Mouse (Mus musculus) embryonic facial prominence, embryonic 11.5 days (tissue): ENCODE measurements around the gene Cd96. TPM values are rescaled to one million over a fixed set of nuclear protein-coding genes. Genes with fewer than 3 reads are reported as not detected.

Experiments
- ATAC-seq: fragments of 200-750 bp; cut with Nextera tagmentation; replicated peaks from 2 replicates; pipeline ENCODE4 v1.8.0; 2017; ENCODE audit warnings: low read depth; ENCODE audit not compliant: insufficient number of reproducible peaks, low FRiP score, low TSS enrichment
- DNase-seq: peaks from one replicate; pipeline ENCODE4 v3.0.0-alpha.2; 2015; ENCODE audit warnings: low spot score
- H3K27ac ChIP-seq: fragments of 300-500 bp; sonication (generic); replicated peaks from 2 replicates; pipeline ENCODE4 v1.5.1; 2014; ENCODE audit warnings: mild to moderate bottlenecking, low read depth, low read length, control low read depth
- H3K27me3 ChIP-seq: fragments of 300-500 bp; sonication (generic); 2 replicates; pipeline ENCODE4 v1.6.1; 2014; ENCODE audit warnings: mild to moderate bottlenecking, low read length, moderate library complexity, mixed read lengths; ENCODE audit not compliant: control insufficient read depth, insufficient read depth
- H3K36me3 ChIP-seq: fragments of 300-500 bp; sonication (generic); replicated peaks from 2 replicates; pipeline ENCODE4 v1.6.1; 2014; ENCODE audit warnings: low read depth, mild to moderate bottlenecking, low read length, moderate library complexity, mixed read lengths; ENCODE audit not compliant: control insufficient read depth, insufficient read depth
- H3K4me1 ChIP-seq: fragments of 300-500 bp; sonication (generic); 2 replicates; pipeline ENCODE4 v1.6.1; 2014; ENCODE audit warnings: low read length, mixed read lengths; ENCODE audit not compliant: control insufficient read depth, insufficient read depth
- H3K4me2 ChIP-seq: fragments of 300-500 bp; sonication (generic); 2 replicates; pipeline ENCODE4 v1.6.1; 2014; ENCODE audit warnings: low read depth, mild to moderate bottlenecking, control low read depth, low read length, moderate library complexity
- H3K4me3 ChIP-seq: fragments of 300-500 bp; sonication (generic); 2 replicates; pipeline ENCODE4 v1.5.1; 2014; ENCODE audit warnings: low read depth, low read length, control low read depth
- H3K9ac ChIP-seq: fragments of 300-500 bp; sonication (generic); replicated peaks from 2 replicates; pipeline ENCODE4 v1.6.1; 2014; ENCODE audit warnings: mild to moderate bottlenecking, control low read depth, low read length
- H3K9me3 ChIP-seq: fragments of 300-500 bp; sonication (generic); replicated peaks from 2 replicates; pipeline ENCODE4 v1.6.1; 2016; ENCODE audit warnings: mild to moderate bottlenecking, low read length, inconsistent platforms, mixed read lengths; ENCODE audit not compliant: control insufficient read depth
- WGBS: fragments of 180-500 bp; shearing (Covaris S2); extraction: QIAGEN DNeasy Blood & Tissue Kit; methylation state at CpG from one replicate; pipeline ENCODE4 v1.1.7; 2014; 5-methylcytosine and 5-hydroxymethylcytosine counted together
- polyA plus RNA-seq: library from polyadenylated mRNA; unstranded; fragments of >200 nt; fragmentation: Nextera tagmentation; extraction: Ambion mirVana; gene quantifications from 2 replicates; pipeline ENCODE4 v1.2.1, GENCODE M21; 2014

The Cd96 gene
- polyA plus RNA-seq, 1 experiment from 2014 or later, result not detected

DNA sequence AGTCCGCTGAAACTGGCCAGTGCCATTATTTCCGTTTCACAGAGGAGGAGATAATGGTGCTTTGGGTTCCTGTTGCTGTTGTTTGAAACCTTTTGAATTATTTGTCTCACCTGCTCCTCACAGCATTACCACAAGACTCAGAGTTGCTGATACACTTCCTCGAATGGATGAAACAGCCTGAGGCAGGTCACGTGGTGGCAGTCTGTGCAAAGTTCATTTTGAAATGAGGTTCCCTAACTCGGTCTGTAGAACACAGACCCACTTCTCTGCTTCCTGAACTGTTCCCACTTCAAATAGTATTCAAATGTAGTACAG lies 109.2 kb downstream of the Cd96 start:
- no peaks in the 10 kb centered on the region for H3K27me3 ChIP-seq
- DNase-seq (no peak), ATAC-seq (no peak; the same call in 1 of the 2 replicates)
- H3K9me3 ChIP-seq, result no peaks in the 10 kb centered on the region
- H3K4me1 ChIP-seq, result no peaks in the 10 kb centered on the region
- H3K4me3 ChIP-seq, result peak overlapping the region; percentile 65
- H3K36me3 ChIP-seq, result no peaks in the 10 kb centered on the region
- H3K4me2 ChIP-seq, result peak overlapping the region; percentile 79
- 12% methylated on average over 5 of the region's 5 CpGs for WGBS
- peak overlapping the region; percentile 54 for H3K9ac ChIP-seq
- H3K27ac ChIP-seq, result no peak overlapping the region

DNA sequence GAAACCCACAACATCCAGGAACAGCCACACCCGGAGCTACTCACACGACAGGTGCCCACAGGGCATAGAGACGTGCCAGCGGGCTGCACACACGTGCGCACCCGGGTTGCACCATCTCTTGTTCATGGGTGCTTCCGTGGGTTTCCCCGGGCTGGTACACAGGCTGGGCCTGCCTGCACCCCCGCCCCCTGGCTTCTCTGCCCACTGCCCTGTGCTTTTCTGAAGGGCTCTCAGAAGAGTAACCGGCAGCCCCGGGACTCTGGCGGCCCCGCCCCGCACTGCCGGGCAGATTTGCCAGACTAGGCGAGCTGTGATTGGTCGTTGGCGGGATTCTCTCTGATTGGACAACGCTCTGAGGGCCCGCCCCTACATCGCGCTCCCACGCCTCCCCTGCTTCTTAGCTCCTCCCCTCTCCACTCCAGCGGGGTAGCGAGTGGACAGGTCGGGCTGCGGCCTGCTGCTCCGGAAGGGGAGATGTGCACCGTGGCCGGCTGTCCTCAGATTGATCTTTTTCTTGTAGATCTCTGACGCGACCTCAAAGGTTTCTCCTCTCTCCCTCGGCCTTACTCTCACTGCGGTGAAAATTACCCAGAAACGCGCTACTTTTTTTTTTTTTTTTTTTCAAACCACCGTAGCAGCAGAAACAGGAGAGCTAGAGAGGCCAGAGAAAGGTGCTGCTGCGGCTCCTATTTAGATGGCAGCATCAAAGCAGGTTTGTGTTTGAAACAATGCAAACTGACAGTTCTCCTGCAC lies 109.7 kb downstream of the Cd96 start, which contains the start of gene Plcxd2:
Plcxd2 (minus strand) TSS at position 66 of the 753 bp plus-strand sequence.
- DNase-seq, result peak; percentile 97

DNA sequence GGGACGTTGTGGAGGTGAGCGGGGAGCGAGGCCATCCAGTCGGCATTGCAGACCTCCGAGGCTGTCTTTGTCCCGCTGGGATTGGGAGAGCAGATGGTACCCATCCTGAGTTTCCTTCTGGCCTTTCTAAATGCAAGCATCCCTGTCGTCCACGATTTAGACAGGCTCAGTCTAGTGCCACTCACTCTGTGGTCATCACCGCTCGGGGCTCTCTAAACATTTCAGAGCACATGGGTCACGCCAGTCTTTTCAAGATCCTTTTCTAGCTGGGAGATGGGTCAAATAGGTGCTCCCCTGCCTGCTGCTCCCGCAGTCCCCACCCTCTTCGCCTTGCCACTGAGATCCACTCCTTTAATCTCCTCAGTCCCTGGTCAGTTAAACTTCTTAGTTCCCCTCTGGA lies 110.3 kb downstream of the Cd96 start:
- Histone ChIP-seq H3K27me3 (no peaks in the 10 kb centered on the region), H3K9ac (peak overlapping the region; percentile 14), H3K4me2 (peak overlapping the region; percentile 79), H3K27ac (no peak overlapping the region), H3K4me3 (peak overlapping the region; percentile 65), H3K9me3 (no peaks in the 10 kb centered on the region), H3K36me3 (no peaks in the 10 kb centered on the region), H3K4me1 (no peaks in the 10 kb centered on the region)
- ATAC-seq (peak; percentile 31), DNase-seq (no peak)
- WGBS, result 1% methylated on average over 13 of the region's 13 CpGs

More for the DNA sequence above, 109.7 kb downstream of the Cd96 start, which contains the start of gene Plcxd2:
- no peaks in the 10 kb centered on the region for H3K4me1 ChIP-seq
- H3K27ac ChIP-seq, result no peak within 1 kb of the TSS
- H3K9me3 ChIP-seq, result no peaks in the 10 kb centered on the region
- peak within 1 kb of the TSS; percentile 54 for H3K9ac ChIP-seq
- ATAC-seq, result peak; percentile 99
- H3K36me3 ChIP-seq, result no peaks in the 10 kb centered on the region
- H3K4me2 ChIP-seq, result peak within 1 kb of the TSS; percentile 79
- under 1% methylated on average over 39 of the region's 39 CpGs for WGBS
- H3K27me3 ChIP-seq, result no peaks in the 10 kb centered on the region
- H3K4me3 ChIP-seq, result peak within 1 kb of the TSS; percentile 65

DNA sequence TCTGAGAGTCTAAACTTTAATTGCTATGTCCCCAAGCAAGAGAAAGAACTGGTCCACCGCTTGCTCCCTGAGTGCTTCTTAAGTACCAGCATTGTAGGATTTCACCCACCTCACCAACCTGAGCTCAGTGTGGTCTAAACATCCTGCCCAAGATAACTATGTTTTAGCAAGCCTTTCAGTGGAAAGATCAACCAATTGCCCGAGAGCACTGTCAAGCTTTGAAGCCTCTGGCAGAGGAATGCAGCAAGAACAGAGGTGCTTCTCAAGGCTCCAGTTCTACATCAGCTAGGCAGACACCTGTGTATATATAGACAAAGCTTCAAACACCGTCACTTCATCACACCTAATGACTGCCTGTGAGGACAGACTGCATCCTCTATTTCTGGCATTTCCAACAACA lies 111.3 kb downstream of the Cd96 start:
- Histone ChIP-seq H3K4me3 (no peak overlapping the region), H3K4me1 (no peaks in the 10 kb centered on the region), H3K4me2 (no peak overlapping the region), H3K36me3 (no peaks in the 10 kb centered on the region), H3K9ac (no peak overlapping the region), H3K9me3 (no peaks in the 10 kb centered on the region), H3K27ac (no peak overlapping the region), H3K27me3 (no peaks in the 10 kb centered on the region)
- DNase-seq, result no peak
- ATAC-seq, result no peak
- WGBS, result 74% methylated on average over 3 of the region's 3 CpGs

DNA sequence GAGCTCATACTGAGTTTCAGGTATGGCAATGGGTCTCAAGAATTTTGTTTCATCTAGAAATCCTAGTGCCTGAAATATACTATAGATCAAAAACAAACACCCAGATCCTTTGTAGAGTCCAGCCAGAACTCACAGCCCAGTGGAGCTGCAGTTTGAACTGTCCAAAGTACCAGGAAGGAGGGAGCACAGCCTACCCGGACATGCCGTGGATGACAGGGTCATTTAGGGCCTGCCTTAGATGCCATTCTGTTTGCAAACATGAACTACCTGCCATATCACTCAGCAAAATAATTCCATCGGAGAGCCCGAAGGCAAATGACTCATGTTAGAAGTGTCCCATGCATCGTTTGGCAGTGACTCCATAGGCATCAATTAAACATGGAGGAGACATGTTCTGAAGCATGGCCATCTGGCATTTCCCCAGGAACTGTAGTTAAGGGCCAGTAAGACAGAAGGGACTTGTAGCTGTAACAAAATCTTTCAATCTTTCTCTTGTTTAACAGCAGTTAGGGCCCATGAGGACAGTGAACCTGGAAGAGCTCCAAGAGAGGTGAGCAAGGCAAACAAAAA lies 111.9 kb downstream of the Cd96 start:
- Histone ChIP-seq H3K36me3 (no peaks in the 10 kb centered on the region), H3K9me3 (no peaks in the 10 kb centered on the region), H3K4me1 (no peaks in the 10 kb centered on the region), H3K4me2 (no peak overlapping the region), H3K27me3 (no peaks in the 10 kb centered on the region), H3K9ac (no peak overlapping the region), H3K27ac (no peak overlapping the region), H3K4me3 (no peak overlapping the region)
- DNase-seq, result no peak
- ATAC-seq, result no peak
- WGBS, result 73% methylated on average over 5 of the region's 5 CpGs

DNA sequence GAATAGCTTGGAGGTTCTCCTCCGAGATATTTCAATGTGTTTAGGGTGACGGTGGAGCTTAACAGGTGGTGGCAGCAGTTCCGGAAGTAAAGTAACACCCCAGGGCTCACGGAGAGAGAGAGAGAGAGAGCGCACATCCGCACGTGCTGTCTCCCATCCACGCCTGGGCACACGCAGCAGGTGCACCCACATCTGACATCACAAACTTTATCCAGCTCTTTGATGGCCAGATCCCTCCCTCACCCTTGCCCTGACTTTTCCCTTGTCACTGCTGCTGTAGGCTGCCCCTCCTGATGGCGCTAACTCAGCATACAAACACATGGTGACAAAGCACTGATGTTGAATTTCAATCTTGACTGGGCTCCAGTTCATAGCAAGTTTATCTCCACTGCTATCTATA lies 113.8 kb downstream of the Cd96 start:
- no peaks in the 10 kb centered on the region for H3K9me3 ChIP-seq
- WGBS, result 76% methylated on average over 10 of the region's 10 CpGs

DNA sequence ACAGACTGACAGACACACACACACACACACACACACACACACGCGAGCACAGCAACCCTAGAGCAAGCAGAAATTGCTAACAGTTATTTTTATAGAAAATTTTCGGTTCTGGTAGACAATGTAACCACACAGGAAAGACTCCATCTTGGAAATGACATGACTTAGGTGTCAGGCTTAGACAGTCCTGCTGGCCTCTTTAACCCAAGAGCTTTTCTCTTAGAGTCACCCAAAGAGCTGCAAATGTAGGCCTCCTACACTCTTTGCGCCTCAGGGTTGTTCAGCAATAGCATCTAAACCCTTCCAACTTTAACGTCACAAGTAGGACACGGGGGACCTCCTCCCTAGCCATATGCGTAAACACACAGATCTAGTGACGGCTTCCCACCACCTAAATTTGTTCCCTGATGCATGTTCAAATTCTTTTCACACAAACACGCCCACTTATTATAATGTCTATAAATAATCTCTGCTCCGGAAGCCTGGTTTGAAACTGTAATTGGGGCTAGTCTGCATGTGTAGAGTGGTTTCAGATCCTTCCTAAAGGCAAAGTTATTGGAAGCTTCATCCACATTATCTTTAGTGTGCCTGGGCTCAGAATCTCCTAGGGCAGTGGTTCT lies 118.4 kb downstream of the Cd96 start:
- Histone ChIP-seq H3K4me1 (no peaks in the 10 kb centered on the region), H3K9ac (no peak overlapping the region), H3K36me3 (no peaks in the 10 kb centered on the region), H3K9me3 (no peaks in the 10 kb centered on the region), H3K4me3 (no peak overlapping the region), H3K27ac (no peak overlapping the region), H3K4me2 (no peak overlapping the region), H3K27me3 (no peaks in the 10 kb centered on the region)
- no peak for DNase-seq
- WGBS, result 86% methylated on average over 10 of the region's 10 CpGs
- ATAC-seq, result no peak

More for the DNA sequence above, 113.8 kb downstream of the Cd96 start:
- Histone ChIP-seq H3K4me1 (no peaks in the 10 kb centered on the region), H3K4me3 (no peak overlapping the region), H3K4me2 (no peak overlapping the region), H3K36me3 (no peaks in the 10 kb centered on the region), H3K27ac (no peak overlapping the region), H3K27me3 (no peaks in the 10 kb centered on the region), H3K9ac (no peak overlapping the region)
- DNase-seq, result no peak
- ATAC-seq, result no peak

DNA sequence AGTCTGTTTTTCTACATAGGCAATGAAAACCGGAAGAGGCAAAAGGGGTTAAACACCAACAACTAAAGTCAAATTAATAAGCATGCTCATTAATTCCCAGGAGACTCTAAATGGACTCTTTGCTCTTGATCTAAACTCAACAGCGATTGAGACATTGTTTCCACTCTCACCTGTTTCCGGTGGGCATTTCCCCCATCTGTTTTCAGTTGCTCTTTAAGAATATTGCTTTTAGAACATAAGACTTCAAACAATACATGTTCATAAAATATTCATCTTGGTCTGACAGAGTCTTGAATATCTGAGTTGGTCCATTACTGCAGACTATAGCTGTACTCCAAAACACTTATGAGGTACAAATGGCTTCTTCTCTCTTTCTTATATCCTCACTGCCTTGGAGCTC lies 119.1 kb downstream of the Cd96 start:
- Histone ChIP-seq H3K9ac (no peak overlapping the region), H3K4me3 (no peak overlapping the region), H3K9me3 (no peaks in the 10 kb centered on the region), H3K4me2 (no peak overlapping the region), H3K27ac (no peak overlapping the region), H3K4me1 (no peaks in the 10 kb centered on the region), H3K36me3 (no peaks in the 10 kb centered on the region), H3K27me3 (no peaks in the 10 kb centered on the region)
- WGBS, result 75% methylated on average over 3 of the region's 3 CpGs
- ATAC-seq (no peak), DNase-seq (no peak)
